Mouse (Mus musculus) hindbrain, postnatal 0 days (tissue): ENCODE data around the gene Nck2. TPM values are rescaled to one million over a fixed set of nuclear protein-coding genes. Genes with fewer than 3 reads are reported as not detected.

Experiments used
- ATAC-seq: fragments of 200-750 bp; cut with Nextera tagmentation; 2 replicates; pipeline ENCODE4 v1.8.0; 2017; ENCODE audit warnings: mild to moderate bottlenecking, moderate TSS enrichment, moderate library complexity
- DNase-seq: peaks from one replicate; pipeline ENCODE4 v3.0.0-alpha.2; 2015; ENCODE audit warnings: low spot score
- H3K27ac ChIP-seq: fragments of 300-500 bp; sonication (generic); 2 replicates; pipeline ENCODE4 v1.5.1; 2014; ENCODE audit warnings: mild to moderate bottlenecking
- H3K27me3 ChIP-seq: fragments of 300-500 bp; sonication (generic); 2 replicates; pipeline ENCODE4 v1.6.1; 2014; ENCODE audit warnings: low read length, mixed read lengths; ENCODE audit not compliant: insufficient read depth
- H3K36me3 ChIP-seq: fragments of 300-500 bp; sonication (generic); 2 replicates; pipeline ENCODE4 v1.6.1; 2014; ENCODE audit warnings: low read length, mixed read lengths; ENCODE audit not compliant: insufficient read depth
- H3K4me1 ChIP-seq: fragments of 300-500 bp; sonication (generic); 2 replicates; pipeline ENCODE4 v1.6.1; 2014; ENCODE audit warnings: antibody characterized with exemption, low read length, mixed read lengths; ENCODE audit not compliant: insufficient read depth
- H3K4me2 ChIP-seq: fragments of 300-500 bp; sonication (generic); 2 replicates; pipeline ENCODE4 v1.6.1; 2014; ENCODE audit warnings: low read depth, mild to moderate bottlenecking, low read length, moderate library complexity, mixed read lengths
- H3K4me3 ChIP-seq: fragments of 300-500 bp; sonication (generic); 2 replicates; pipeline ENCODE4 v1.5.1; 2014; ENCODE audit warnings: low read length
- H3K9ac ChIP-seq: fragments of 300-500 bp; sonication (generic); replicated peaks from 2 replicates; pipeline ENCODE4 v1.6.1; 2014; ENCODE audit warnings: mild to moderate bottlenecking, low read length, moderate library complexity, mixed read lengths
- H3K9me3 ChIP-seq: fragments of 300-500 bp; sonication (generic); 2 replicates; pipeline ENCODE4 v1.6.1; 2016; ENCODE audit warnings: low read length, mixed read lengths
- CTCF ChIP-seq: IDR thresholded peaks from 2 replicates; pipeline ENCODE4 v1.5.1; 2016; ENCODE audit warnings: antibody characterized with exemption, control low read depth, low read depth
- WGBS: fragments of 180-500 bp; shearing (Covaris S2); extraction: QIAGEN DNeasy Blood & Tissue Kit; methylation state at CpG from one replicate; pipeline ENCODE4 v1.1.7; 2014; 5-methylcytosine and 5-hydroxymethylcytosine counted together
- polyA plus RNA-seq: library from polyadenylated mRNA; unstranded; fragments of >200 nt; fragmentation: Nextera tagmentation; extraction: Ambion mirVana; gene quantifications from 2 replicates; pipeline ENCODE4 v1.2.1, GENCODE M21; 2015
- total RNA-seq: library from RNA; depleted of rRNA; stranded (reverse); fragments of >200 nt; gene quantifications from 2 replicates; pipeline ENCODE4 v1.2.3, GENCODE M21; 2014

The Nck2 gene
- total and polyA plus RNA-seq, 2 experiments from 2014 or later = 32.2 to 65.1 TPM

- H3K4me3 ChIP-seq = no peak overlapping the region
- H3K36me3 ChIP-seq = no peaks in the 10 kb centered on the region
- DNase-seq = no peak
- H3K9me3 ChIP-seq = no peaks in the 10 kb centered on the region
- no peak for TF ChIP-seq CTCF
- no peak for ATAC-seq
- H3K4me1 ChIP-seq = no peaks in the 10 kb centered on the region
- no peak overlapping the region for H3K9ac ChIP-seq
- H3K4me2 ChIP-seq = no peak overlapping the region
- no peak overlapping the region for H3K27ac ChIP-seq
- no peaks in the 10 kb centered on the region for H3K27me3 ChIP-seq
Measured at GRCm38 (mm10) chr1:43489311-43489710, 44.9 kb downstream of the Nck2 start.

- no peak overlapping the region for H3K4me2 ChIP-seq
- H3K4me1 ChIP-seq = no peaks in the 10 kb centered on the region
- H3K36me3 ChIP-seq = no peaks in the 10 kb centered on the region
- ATAC-seq = no peak
- H3K27me3 ChIP-seq = no peaks in the 10 kb centered on the region
- DNase-seq = no peak
- no peak overlapping the region for H3K27ac ChIP-seq
- no peak for TF ChIP-seq CTCF
- no peaks in the 10 kb centered on the region for H3K9me3 ChIP-seq
- 93% methylated on average over 8 of the region's 8 CpGs for WGBS
- no peak overlapping the region for H3K9ac ChIP-seq
- H3K4me3 ChIP-seq = no peak overlapping the region
Measured at GRCm38 (mm10) chr1:43491506-43492269, 47.3 kb downstream of the Nck2 start.

GRCm38 (mm10) chr1:43492803-43493437 is 48.5 kb downstream of the Nck2 start:
- H3K4me2 ChIP-seq = no peak overlapping the region
- no peak for TF ChIP-seq CTCF
- no peak overlapping the region for H3K27ac ChIP-seq
- no peaks in the 10 kb centered on the region for H3K9me3 ChIP-seq
- DNase-seq (no peak), ATAC-seq (no peak; the same call in 1 of the 2 replicates)
- H3K27me3 ChIP-seq = no peaks in the 10 kb centered on the region
- no peak overlapping the region for H3K4me3 ChIP-seq
- no peaks in the 10 kb centered on the region for H3K36me3 ChIP-seq
- H3K4me1 ChIP-seq = no peaks in the 10 kb centered on the region
- no peak overlapping the region for H3K9ac ChIP-seq
- 95% methylated on average over 3 of the region's 3 CpGs for WGBS

GRCm38 (mm10) chr1:43496051-43496450 is 51.7 kb downstream of the Nck2 start:
- Histone ChIP-seq H3K4me3 (no peak overlapping the region), H3K27me3 (no peaks in the 10 kb centered on the region), H3K4me2 (no peak overlapping the region), H3K9ac (no peak overlapping the region), H3K9me3 (no peaks in the 10 kb centered on the region), H3K4me1 (no peaks in the 10 kb centered on the region), H3K27ac (no peak overlapping the region), H3K36me3 (no peaks in the 10 kb centered on the region)
- ATAC-seq (no peak), DNase-seq (no peak)
- no peak for TF ChIP-seq CTCF
- 76% methylated on average over 4 of the region's 4 CpGs for WGBS

GRCm38 (mm10) chr1:43496993-43497392 is 52.6 kb downstream of the Nck2 start:
- Histone ChIP-seq H3K36me3 (no peaks in the 10 kb centered on the region), H3K9me3 (no peaks in the 10 kb centered on the region), H3K27me3 (no peaks in the 10 kb centered on the region), H3K4me3 (no peak overlapping the region), H3K4me2 (no peak overlapping the region), H3K4me1 (no peaks in the 10 kb centered on the region), H3K9ac (no peak overlapping the region), H3K27ac (no peak overlapping the region)
- WGBS = 85% methylated on average over 3 of the region's 3 CpGs
- ATAC-seq (no peak), DNase-seq (no peak)
- TF ChIP-seq CTCF = no peak

- H3K27ac ChIP-seq = peak overlapping the region; percentile 32; the same call in 1 of the 2 replicates
- H3K9ac ChIP-seq = no peak overlapping the region
- no peaks in the 10 kb centered on the region for H3K27me3 ChIP-seq
- H3K4me3 ChIP-seq = no peak overlapping the region
- H3K9me3 ChIP-seq = no peaks in the 10 kb centered on the region
- no peak for ATAC-seq
- WGBS = 29% methylated on average over 6 of the region's 6 CpGs
- no peaks in the 10 kb centered on the region for H3K4me1 ChIP-seq
- no peak for TF ChIP-seq CTCF
- no peaks in the 10 kb centered on the region for H3K36me3 ChIP-seq
- peak; percentile 25 for DNase-seq
- no peak overlapping the region for H3K4me2 ChIP-seq
Measured at GRCm38 (mm10) chr1:43497951-43498350, 53.6 kb downstream of the Nck2 start.

- H3K27ac ChIP-seq = no peak overlapping the region
- no peak overlapping the region for H3K4me3 ChIP-seq
- DNase-seq (no peak), ATAC-seq (no peak)
- WGBS = 65% methylated on average over 5 of the region's 5 CpGs
- no peak overlapping the region for H3K4me2 ChIP-seq
- TF ChIP-seq CTCF = no peak
- no peak overlapping the region for H3K9ac ChIP-seq
- no peaks in the 10 kb centered on the region for H3K27me3 ChIP-seq
- H3K9me3 ChIP-seq = no peaks in the 10 kb centered on the region
- 0 out of 2 replicates have a peak, but pooled peaks cover 5% of the 10 kb centered on the region for H3K4me1 ChIP-seq
- H3K36me3 ChIP-seq = no peaks in the 10 kb centered on the region
Measured at GRCm38 (mm10) chr1:43500121-43500520, 55.7 kb downstream of the Nck2 start.
